Mouse (Mus musculus): ENCODE results near the gene Epn2. TPM values are rescaled to one million over a fixed set of nuclear protein-coding genes. Genes with fewer than 3 reads are reported as not detected.
A peak's percentile ranks its signal among the peaks of the same experiment; 100 is the strongest.

Epn2 gene
- total and polyA plus RNA-seq, 3 experiments: 7.2 to 13.8 (median 10.1) TPM

DNA sequence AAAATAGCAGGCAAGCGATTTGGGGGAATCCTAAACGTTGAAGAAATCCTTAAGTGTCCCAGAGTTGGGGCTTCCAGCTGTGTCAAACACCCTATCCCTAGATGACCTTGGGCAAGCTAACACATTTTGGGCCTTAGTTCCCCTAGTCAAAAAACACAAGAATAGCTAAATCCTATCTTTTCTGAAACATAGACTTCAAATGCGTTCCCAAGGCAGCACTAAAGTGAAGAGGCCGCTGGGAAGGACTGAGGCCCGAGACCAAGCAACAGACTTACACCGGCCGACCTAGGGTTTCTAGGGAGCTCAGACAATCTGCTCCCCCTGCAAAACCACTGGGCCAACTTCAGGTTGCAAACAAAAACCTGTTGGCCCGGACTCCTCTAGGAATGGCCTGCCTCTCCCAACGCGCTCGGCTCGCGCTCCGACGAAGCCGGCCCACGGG, 925 bp downstream of the Epn2 start (continued):
- TF ChIP-seq SMC3 (IDR thresholded peaks at IDR 0.05; ENCODE audit: low read depth, low read length): no peak

DNA sequence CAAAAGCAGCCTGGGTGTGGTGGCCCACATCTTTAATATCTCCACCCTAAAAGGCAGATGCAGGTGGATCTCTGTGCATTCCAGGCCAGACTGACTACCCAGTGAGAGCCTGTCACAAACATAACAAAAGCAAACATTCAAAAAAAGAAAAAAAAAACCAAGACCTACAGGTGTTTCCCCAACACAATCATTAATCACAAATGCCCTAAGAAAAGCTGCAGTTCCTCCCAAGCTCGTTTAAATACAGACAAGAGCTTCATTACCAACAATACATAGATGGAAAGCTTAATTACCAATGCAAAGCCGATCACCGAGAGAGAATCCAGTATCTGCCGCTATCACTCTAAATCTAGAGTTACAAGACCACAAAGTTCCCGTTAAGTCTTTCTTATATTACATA, 1.5 kb downstream of the Epn2 start:
- peaks cover 30% of the 10 kb centered on the region for H3K27me3 ChIP-seq (replicated peaks)
- in situ Hi-C loops (cut with MboI; ENCODE audit: low pct_ligation_motif_present, low pct_unique_long_range_greater_than_20kb, low sequenced_read_pairs): no loop called here
- peak; percentile 48 for DNase-seq (ENCODE audit: extremely low read depth)

DNA sequence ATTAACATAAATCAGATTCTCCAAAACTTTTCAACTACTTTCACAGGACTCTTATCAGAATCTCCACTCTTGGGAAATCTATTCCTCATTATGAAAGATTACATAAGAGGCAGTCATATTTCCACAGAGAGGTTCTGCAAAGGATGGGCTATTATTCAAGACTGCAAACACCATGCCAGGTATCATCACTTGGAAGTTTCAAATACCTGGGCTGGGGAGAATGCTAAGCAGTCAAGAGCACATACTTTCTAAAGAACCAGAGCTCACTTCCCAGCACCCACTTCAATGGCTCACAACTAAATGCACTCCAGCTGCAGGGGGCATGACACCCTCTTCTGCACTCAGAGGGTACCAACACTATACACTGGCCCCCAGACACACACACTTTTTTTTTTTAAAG, 2.1 kb downstream of the Epn2 start:
- peaks cover 17% of the 10 kb centered on the region for H3K79me2 ChIP-seq (replicated peaks; ENCODE audit: control insufficient read depth, extremely low read depth, insufficient read depth, poor library complexity, severe bottlenecking)
- H3K4me3 ChIP-seq (replicated peaks in 1 of 3; ENCODE audit: low read depth in 2 of 3, low read length in 2 of 3, poor library complexity in 1 of 3): no peak overlapping the region
- H3K27ac ChIP-seq (ENCODE audit: insufficient read depth, low read depth): no peak overlapping the region
- H3K36me3 ChIP-seq (replicated peaks in 1 of 2; ENCODE audit: control insufficient read depth in 1 of 2, insufficient read depth in 1 of 2, low read length in 1 of 2): peaks cover 0 to 8% of the 10 kb centered on the region in 2 experiments
- TF ChIP-seq RCOR1 (conservative IDR thresholded peaks at IDR 0.05; ENCODE audit: low read depth, low read length) (no peak), KAT2A (IDR thresholded peaks at IDR 0.05; ENCODE audit: insufficient replicate concordance, low read length) (no peak), BHLHE40 (IDR thresholded peaks at IDR 0.05; ENCODE audit: low read depth, low read length) (no peak), USF1 (IDR thresholded peaks at IDR 0.05; ENCODE audit: low read depth, low read length) (no peak), EP300 (IDR thresholded peaks at IDR 0.05; ENCODE audit: low read length) (no peak)
- no peak overlapping the region for H3K9ac ChIP-seq (ENCODE audit: insufficient read depth, low read depth)
- in situ Hi-C loops (cut with MboI; ENCODE audit: low pct_ligation_motif_present, low pct_unique_long_range_greater_than_20kb, low sequenced_read_pairs) (no loop called here), dilution Hi-C loops (cut with MboI; ENCODE audit: extremely low pct_ligation_motif_present, extremely low pct_unique_long_range_greater_than_20kb, low sequenced_read_pairs) (no loop called here)
- peaks cover 31% of the 10 kb centered on the region for H3K27me3 ChIP-seq (replicated peaks)
- peaks cover 4% of the 10 kb centered on the region for H3K9me3 ChIP-seq (replicated peaks; ENCODE audit: low read length)
- no peak for DNase-seq (ENCODE audit: extremely low read depth)
- peak overlapping the region; percentile 70; the same call in 1 of the 2 replicates for H3K4me2 ChIP-seq (ENCODE audit: insufficient read depth, low read depth, poor library complexity, severe bottlenecking)
- peaks cover 3 to 35% of the 10 kb centered on the region in 2 experiments; a peak in 3 of 4 replicates for H3K4me1 ChIP-seq (ENCODE audit: control insufficient read depth in 1 of 2, insufficient read depth in 2 of 2)

More for the DNA sequence above, 1.5 kb downstream of the Epn2 start:
- H3K79me2 ChIP-seq (replicated peaks; ENCODE audit: control insufficient read depth, extremely low read depth, insufficient read depth, poor library complexity, severe bottlenecking): peaks cover 17% of the 10 kb centered on the region
- H3K9me3 ChIP-seq (replicated peaks; ENCODE audit: low read length): peaks cover 4% of the 10 kb centered on the region
- H3K36me3 ChIP-seq (replicated peaks in 1 of 2; ENCODE audit: control insufficient read depth in 1 of 2, insufficient read depth in 1 of 2, low read length in 1 of 2): peaks cover 0 to 8% of the 10 kb centered on the region in 2 experiments
- no peak overlapping the region; the same call in 1 of the 2 replicates for H3K9ac ChIP-seq (ENCODE audit: insufficient read depth, low read depth)
- peak overlapping the region in 2 of 3 experiments; percentile 41 to 69 for H3K4me3 ChIP-seq (replicated peaks in 1 of 3; ENCODE audit: low read depth in 2 of 3, low read length in 2 of 3, poor library complexity in 1 of 3)
- H3K4me2 ChIP-seq (ENCODE audit: insufficient read depth, low read depth, poor library complexity, severe bottlenecking): peak overlapping the region; percentile 70
- TF ChIP-seq TCF12 (IDR thresholded peaks at IDR 0.05; ENCODE audit: low read depth, low read length): 0 out of 2 replicates have a peak, but pooled peaks have one; percentile 11
- TF ChIP-seq ZNF384 (IDR thresholded peaks at IDR 0.05; ENCODE audit: low read depth, low read length): peak; percentile 95
- TF ChIP-seq MEF2A (IDR thresholded peaks at IDR 0.05; ENCODE audit: borderline replicate concordance, low read depth, low read length): peak; percentile 7; the same call in 1 of the 2 replicates
- no peak for TF ChIP-seq CHD1 (IDR thresholded peaks at IDR 0.05; ENCODE audit: low read depth, low read length)
- dilution Hi-C loops (cut with MboI; ENCODE audit: extremely low pct_ligation_motif_present, extremely low pct_unique_long_range_greater_than_20kb, low sequenced_read_pairs): no loop called here
- H3K4me1 ChIP-seq (ENCODE audit: control insufficient read depth in 1 of 2, insufficient read depth in 2 of 2): peaks cover 3 to 35% of the 10 kb centered on the region in 2 experiments; a peak in 3 of 4 replicates
- H3K27ac ChIP-seq (ENCODE audit: insufficient read depth, low read depth): no peak overlapping the region

DNA sequence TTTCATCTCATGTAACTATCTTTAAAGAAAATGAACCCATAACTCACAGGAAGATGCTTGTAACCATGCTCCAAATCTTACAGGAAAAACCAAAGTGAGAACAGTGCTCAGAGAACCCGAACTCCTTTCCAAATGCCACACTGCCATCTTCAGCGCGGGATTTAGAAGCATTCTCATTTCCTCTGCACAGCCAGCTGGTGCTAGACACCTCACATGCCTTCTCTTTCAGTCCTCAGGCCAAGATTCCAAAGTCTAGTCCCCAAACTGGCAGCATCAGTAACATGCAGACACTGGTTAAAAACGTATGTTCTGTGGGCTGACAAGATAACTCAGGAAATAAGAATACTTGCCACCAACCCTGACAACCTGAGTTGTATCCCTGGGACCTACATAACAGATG, 6.2 kb downstream of the Epn2 start:
- in situ Hi-C loops (cut with MboI; ENCODE audit: low pct_ligation_motif_present, low pct_unique_long_range_greater_than_20kb, low sequenced_read_pairs) (no loop called here), dilution Hi-C loops (cut with MboI; ENCODE audit: extremely low pct_ligation_motif_present, extremely low pct_unique_long_range_greater_than_20kb, low sequenced_read_pairs) (no loop called here)
- peaks cover 8% of the 10 kb centered on the region for H3K27me3 ChIP-seq (replicated peaks)
- H3K36me3 ChIP-seq (replicated peaks in 1 of 2; ENCODE audit: control insufficient read depth in 1 of 2, insufficient read depth in 1 of 2, low read length in 1 of 2): peaks cover 0 to 8% of the 10 kb centered on the region in 2 experiments
- H3K4me3 ChIP-seq (replicated peaks in 1 of 3; ENCODE audit: low read depth in 2 of 3, low read length in 2 of 3, poor library complexity in 1 of 3): no peak overlapping the region
- H3K4me1 ChIP-seq (ENCODE audit: control insufficient read depth in 1 of 2, insufficient read depth in 2 of 2): peaks cover 3 to 26% of the 10 kb centered on the region in 2 experiments; a peak in 3 of 4 replicates
- no peak overlapping the region for H3K9ac ChIP-seq (ENCODE audit: insufficient read depth, low read depth)
- no peak overlapping the region for H3K27ac ChIP-seq (ENCODE audit: insufficient read depth, low read depth)
- DNase-seq (ENCODE audit: extremely low read depth): no peak
- peaks cover 4% of the 10 kb centered on the region for H3K9me3 ChIP-seq (replicated peaks; ENCODE audit: low read length)
- no peak overlapping the region for H3K4me2 ChIP-seq (ENCODE audit: insufficient read depth, low read depth, poor library complexity, severe bottlenecking)
- no peak for TF ChIP-seq EP300 (IDR thresholded peaks at IDR 0.05; ENCODE audit: low read length)
- no peak for TF ChIP-seq ETS1 (conservative IDR thresholded peaks at IDR 0.05; ENCODE audit: low read depth, low read length)
- TF ChIP-seq ZKSCAN1 (IDR thresholded peaks at IDR 0.05; ENCODE audit: borderline replicate concordance, low read depth, low read length): no peak
- TF ChIP-seq BHLHE40 (IDR thresholded peaks at IDR 0.05; ENCODE audit: low read depth, low read length): no peak
- TF ChIP-seq POLR2AphosphoS2 (IDR thresholded peaks at IDR 0.05; ENCODE audit: low read depth, low read length): no peak
- no peak for TF ChIP-seq KAT2A (IDR thresholded peaks at IDR 0.05; ENCODE audit: insufficient replicate concordance, low read length)
- no peak for TF ChIP-seq GABPA (IDR thresholded peaks at IDR 0.05; ENCODE audit: insufficient replicate concordance, low read depth, low read length)
- peaks cover 17% of the 10 kb centered on the region for H3K79me2 ChIP-seq (replicated peaks; ENCODE audit: control insufficient read depth, extremely low read depth, insufficient read depth, poor library complexity, severe bottlenecking)

Data from CH12.LX (cell line).